Mouse (Mus musculus): ENCODE measurements at regions not wholly inside any gene's neighbourhood (a gene's known extent, or its start where the extent isn't known, plus 50 kb on each side); places are given as distances from the start of the nearest gene placed in this dataset.

DNA sequence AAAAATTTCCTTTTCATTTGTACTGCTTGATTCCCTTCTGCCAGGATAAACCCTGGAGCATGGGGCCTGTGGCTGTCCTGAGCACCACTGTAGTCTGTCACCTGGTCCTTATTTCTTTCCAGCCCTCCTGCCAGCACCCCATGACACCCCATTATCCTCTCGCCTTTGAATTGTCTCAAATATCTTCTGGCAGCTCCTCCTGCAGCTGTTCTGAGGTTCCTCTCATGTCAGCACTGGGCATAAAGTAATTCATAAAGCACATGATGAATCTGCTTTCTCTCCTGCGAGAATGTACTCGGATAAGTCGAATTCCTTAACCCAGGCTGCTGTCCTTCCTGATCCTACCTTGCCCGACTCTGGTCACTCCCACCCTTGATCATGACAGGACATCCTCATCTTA is 195.1 kb downstream of the Sec61b start:
- TF ChIP-seq EP300 (IDR thresholded peaks at IDR 0.05; ENCODE audit: low read depth) (no peak), CTCF (IDR thresholded peaks at IDR 0.05; ENCODE audit: low read depth) (no peak)

Measured in heart, postnatal 0 days (tissue).